Mouse (Mus musculus) cerebellum, adult 11-12 months (tissue): ENCODE data around the gene Pald1.

ENCODE experiments used
- DNase-seq: peaks from one replicate; pipeline ENCODE4 v3.0.0; 2022

Pald1 gene

GRCm38 (mm10) chr10:61383021-61383714 lies at the start of gene Pald1:
Gene Pald1, minus strand, starts transcription at chr10:61383530.
- DNase-seq: peak; percentile 69

- DNase-seq: no peak
Observed at GRCm38 (mm10) chr10:61431375-61431774, 48.0 kb upstream of the Pald1 start.

DNA sequence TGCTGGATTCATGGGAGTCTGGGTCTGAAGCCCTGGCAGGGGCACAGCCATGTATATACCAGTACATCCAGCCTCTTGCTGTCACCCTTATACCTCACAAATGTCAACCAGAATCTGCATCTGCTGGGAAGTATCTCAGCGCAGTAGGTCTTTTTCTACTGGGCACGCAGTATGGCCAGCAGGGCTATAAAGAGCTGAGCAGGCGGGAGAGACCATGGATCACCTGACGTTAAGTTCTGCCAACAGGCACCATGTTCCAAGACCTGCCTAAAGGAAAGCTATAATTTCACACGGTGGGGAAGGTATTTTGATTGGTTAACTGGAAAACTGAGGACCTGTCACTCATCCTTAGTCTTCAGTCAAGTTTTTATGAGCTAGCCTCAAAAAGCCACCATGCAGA lies 45.7 kb upstream of the Pald1 start:
- no peak for DNase-seq

DNA sequence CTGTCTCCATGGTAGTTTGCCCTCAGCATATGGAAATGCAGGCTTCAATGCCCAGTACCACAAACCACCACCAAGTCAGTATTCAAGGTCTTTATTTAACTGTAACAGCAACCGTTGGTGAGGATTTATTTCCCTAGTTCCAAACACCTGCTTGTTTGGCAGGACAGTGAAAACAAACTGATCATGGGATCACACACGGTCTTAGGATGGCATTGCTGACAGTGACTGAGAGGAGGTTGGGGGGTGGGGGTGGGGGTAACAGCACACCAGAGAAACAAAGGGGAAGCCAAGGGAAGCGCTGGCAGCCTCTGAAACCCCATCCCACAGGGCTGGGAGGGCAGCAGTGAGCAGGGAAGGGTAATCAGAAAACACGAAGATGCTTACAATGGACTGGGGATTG lies 45.1 kb upstream of the Pald1 start:
- no peak for DNase-seq

DNA sequence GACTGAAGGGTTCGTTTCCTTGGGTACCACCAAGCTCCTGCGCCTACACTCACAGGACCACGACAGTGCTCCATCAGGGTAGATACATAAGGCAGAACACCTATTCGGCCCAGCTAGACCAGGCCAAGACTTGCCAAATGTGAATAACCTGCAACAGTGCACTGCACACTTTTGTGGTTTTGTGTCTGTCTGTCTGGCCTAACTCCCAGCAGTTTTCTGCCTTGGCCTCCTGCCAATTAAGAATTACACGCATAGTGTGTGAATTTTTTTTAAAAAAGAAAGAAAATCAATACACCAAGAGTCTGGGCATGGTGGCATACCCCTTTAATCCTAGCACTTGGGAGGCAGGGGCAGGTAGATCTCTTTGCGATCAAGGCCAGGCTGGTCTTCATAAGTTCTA lies 44.6 kb upstream of the Pald1 start:
- no peak for DNase-seq

GRCm38 (mm10) chr10:61426251-61426757 lies 43.0 kb upstream of the Pald1 start:
- DNase-seq: no peak

DNA sequence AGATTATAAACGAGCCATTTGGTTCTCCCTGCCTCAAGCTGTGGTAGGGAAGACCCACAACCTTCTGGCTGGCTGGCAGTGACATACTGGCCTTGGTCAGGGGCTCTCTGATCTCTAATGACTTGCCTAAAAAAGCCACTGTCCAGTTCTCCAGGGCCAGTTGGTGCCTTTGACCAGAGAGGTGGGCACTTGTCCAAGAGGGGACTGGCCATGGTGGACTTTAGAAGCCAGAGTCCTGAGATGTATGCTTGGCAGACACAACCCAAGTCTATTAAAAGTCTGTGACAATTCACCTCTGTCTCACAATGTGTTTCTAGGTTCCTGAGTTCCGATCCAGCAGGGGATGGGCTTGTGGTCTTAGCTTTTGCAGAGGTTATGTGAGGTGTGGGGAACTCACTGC lies 41.7 kb upstream of the Pald1 start:
- DNase-seq: no peak

- no peak for DNase-seq
Observed at GRCm38 (mm10) chr10:61424500-61424899, 41.2 kb upstream of the Pald1 start.

- no peak for DNase-seq
Observed at GRCm38 (mm10) chr10:61423289-61423688, 40.0 kb upstream of the Pald1 start.

DNA sequence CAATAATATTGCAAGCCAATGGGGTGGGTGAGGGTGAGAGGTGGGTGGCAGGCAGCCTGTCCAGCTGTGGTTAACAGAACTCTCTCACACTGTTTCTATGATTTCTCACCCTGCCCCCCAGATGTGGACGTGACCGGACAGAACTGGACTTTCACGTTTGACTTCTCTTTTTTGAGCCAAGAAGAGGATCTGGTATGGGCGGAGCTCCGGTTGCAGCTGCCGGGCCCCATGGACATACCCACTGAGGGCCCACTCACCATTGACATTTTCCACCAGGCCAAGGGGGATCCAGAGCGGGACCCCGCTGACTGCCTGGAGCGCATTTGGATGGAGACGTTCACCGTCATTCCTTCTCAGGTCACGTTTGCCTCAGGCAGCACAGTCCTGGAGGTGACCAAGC lies 39.5 kb upstream of the Pald1 start:
- no peak for DNase-seq

- no peak for DNase-seq
Observed at GRCm38 (mm10) chr10:61420011-61420410, 36.7 kb upstream of the Pald1 start.

- no peak for DNase-seq
Observed at GRCm38 (mm10) chr10:61419146-61419545, 35.8 kb upstream of the Pald1 start.

DNA sequence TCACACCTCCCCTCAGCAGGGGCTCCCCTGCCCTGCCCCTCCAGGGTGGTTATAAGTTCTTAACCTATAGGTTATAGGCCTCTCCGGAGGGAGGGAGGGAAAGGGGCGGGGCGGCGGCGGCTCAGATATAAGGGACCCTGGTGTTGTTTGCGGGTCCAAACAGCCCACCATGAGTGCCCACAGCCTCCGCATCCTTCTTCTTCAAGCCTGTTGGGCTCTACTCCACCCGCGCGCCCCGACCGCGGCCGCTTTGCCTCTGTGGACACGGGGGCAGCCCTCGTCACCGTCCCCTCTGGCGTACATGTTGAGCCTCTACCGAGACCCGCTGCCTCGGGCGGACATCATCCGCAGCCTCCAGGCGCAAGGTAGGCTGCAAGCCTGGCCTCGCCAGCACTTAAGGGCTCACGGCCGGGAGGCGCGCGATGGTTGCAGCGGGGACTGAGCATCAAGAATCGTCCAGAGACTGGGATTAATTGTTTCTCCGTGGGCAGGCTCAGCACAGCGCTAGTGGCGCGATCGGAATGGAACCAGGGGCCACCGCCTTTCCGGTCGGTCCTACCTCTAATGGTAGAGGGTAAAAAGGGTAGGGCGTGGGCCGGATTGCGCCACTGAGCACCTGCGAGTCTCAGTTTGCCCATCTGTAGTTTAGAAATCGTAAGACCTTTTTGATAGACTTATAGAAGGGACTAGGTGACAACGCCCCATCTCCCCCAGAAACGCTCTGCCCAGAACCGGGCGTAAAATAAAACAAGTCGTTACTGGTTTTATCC lies 35.0 kb upstream of the Pald1 start:
- DNase-seq: no peak

GRCm38 (mm10) chr10:61417672-61418071 lies 34.3 kb upstream of the Pald1 start, which contains the start of gene Nodal:
Gene Nodal, plus strand, starts transcription at chr10:61417972.
- no peak for DNase-seq

GRCm38 (mm10) chr10:61417046-61417445 lies 33.7 kb upstream of the Pald1 start:
- DNase-seq: no peak

- no peak for DNase-seq
Observed at GRCm38 (mm10) chr10:61416561-61416960, 33.2 kb upstream of the Pald1 start.

DNA sequence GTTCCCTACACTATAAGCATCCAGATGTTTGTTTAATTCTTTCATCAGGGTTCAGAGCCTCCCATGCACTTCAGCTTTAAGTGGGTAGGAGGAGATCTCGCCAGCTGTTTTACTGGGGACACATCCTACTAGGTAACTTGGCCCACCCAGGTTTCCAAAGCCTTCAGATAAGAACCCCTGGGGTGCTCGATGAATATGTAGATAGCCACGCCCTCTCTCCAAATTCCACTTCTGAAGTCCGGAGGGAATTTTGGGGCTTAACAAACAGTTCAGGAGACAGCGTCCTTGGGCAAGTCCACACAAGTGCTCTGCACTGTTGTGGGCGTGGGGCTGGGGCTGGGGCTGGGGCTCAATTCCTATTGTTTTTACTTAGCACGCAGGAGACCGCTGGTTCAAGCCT lies 32.6 kb upstream of the Pald1 start:
- no peak for DNase-seq

GRCm38 (mm10) chr10:61415240-61415639 lies 31.9 kb upstream of the Pald1 start:
- no peak for DNase-seq

DNA sequence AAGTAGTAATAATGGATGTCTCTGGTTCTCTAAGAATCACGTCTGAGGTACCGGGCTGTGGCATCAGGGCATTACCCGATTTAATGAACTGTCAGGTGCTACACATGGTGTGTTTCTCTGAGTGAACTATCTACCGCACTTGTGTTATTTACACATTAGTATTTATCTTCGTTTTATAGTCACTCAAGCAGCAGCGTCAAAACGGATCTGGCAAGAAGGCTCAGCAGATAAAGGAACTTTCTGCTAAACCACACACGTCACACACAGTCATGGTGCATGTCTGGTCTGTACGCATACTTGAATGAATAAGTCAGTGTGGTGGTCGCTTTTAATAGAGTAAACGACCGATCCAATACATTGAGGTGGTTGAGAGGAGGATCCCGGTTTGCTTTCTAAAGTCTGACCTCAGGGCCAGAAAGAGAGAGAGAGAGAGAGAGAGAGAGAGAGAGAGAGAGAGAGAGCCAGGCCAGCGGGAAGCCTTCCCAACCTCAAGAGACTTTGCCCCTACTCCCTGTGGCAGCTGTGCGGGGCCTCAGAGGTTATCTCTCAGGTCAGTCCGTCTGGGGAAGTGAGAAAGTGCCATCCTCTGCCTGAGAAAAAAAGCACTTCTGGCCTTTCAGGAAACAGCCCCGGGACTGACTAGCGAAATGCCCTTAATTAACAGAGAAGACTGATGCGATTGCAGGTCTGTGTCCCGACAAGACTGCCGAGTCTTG lies 29.7 kb upstream of the Pald1 start:
- no peak for DNase-seq

GRCm38 (mm10) chr10:61410193-61410592 lies 26.9 kb upstream of the Pald1 start:
- no peak for DNase-seq

DNA sequence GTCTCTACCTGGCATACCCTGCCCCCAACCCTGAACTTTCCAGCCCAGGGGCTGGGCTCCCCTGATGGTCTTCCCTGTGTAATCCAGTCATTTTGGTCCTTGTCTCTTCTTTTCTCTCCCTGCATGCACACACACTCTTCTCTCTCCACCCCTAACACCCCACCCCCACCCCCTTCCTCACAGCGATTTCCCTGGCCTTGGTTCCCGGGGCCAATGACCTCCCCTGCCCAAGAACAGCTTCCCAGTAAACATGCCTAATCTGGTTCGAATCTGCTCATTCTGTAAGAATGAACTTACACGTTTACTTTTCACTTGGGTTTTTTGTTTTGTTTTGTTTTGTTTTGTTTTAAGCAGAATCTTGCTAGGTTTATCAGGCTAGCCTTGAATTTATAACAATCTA lies 26.4 kb upstream of the Pald1 start:
- no peak for DNase-seq

GRCm38 (mm10) chr10:61405958-61406357 lies 22.6 kb upstream of the Pald1 start:
- no peak for DNase-seq

DNA sequence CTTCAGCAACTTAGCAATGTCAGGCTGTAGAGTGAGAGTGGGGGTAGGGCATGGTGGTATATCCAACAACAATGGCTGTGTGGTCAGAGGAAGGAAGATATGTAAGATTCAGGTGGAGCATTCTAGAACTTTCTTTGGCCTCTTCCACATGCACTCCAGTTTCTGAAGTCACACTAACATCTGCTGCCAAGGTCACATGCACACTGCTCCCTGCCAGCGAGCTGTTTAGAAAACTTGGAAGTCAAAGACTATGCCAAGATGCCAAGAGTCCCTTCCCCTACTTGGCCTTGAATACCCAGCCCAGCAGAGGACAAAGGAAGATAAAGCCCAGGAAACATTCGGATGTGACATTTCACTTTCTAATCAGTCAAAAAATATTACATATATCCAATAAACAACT lies 19.6 kb upstream of the Pald1 start:
- DNase-seq: no peak

DNA sequence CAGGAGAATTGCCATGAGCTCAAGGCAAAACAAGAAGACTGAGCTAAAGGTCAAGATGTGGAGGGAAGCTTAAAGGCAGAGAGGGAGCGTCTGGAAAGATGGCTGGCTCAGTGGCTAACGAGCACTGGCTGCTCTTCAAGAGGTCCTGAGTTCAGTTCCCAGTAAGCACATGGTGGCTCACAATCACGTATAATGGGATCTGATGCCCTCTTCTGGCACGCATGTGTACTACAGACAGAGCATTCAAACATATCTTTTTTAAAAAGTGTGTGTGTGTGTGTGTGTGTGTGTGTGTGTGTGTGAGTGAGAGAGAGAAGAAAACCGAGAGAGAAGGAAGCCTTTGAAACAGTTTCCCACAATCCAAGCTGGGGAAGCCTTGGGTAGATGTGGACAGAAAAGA lies 19.1 kb upstream of the Pald1 start:
- DNase-seq: no peak
